Mouse (Mus musculus) spleen, postnatal 36 days (tissue): ENCODE data around the gene Hs3st4.

ENCODE experiments used
- DNase-seq, 2 experiments: peaks; one replicate each; pipeline ENCODE4 v3.0.0; 2022; ENCODE audit warnings: low spot score in 2 of 2, mixed read lengths in 1 of 2

Hs3st4 gene

DNA sequence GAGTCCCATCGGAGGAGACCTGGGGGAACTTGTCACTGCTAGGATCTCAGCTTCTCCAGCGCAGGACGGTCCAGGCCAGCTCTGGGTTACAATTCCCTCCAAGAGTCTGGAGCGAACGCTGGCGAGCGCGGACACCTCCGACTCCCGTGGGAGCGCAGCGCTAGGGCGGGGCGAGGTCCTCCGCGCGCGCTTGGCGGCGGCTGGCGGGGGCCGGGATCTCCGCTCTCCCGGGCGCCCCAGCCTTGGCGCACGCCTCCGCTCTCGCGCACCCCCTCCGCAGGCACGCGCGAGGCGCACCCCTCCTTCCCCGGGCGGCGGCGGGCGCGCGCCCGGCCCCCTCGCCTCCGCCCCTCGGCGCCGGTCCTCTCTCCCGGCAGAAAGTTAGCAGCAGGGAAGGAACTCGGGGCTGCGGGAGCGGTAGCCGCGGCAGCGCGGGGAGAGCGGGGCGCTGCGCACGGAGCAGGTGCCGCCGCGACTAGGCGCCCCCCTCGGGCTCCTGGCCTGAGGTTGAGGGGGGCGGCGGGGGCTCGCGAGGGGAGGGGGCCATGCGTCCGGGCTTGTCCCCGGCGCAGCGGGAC lies at the start of gene Hs3st4:
Hs3st4 (plus strand) TSS at position 409 of the 578 bp plus-strand sequence.
- no peak for DNase-seq

GRCm38 (mm10) chr7:123946836-123947235 lies 35.8 kb upstream of the Hs3st4 start:
- DNase-seq, result no peak

DNA sequence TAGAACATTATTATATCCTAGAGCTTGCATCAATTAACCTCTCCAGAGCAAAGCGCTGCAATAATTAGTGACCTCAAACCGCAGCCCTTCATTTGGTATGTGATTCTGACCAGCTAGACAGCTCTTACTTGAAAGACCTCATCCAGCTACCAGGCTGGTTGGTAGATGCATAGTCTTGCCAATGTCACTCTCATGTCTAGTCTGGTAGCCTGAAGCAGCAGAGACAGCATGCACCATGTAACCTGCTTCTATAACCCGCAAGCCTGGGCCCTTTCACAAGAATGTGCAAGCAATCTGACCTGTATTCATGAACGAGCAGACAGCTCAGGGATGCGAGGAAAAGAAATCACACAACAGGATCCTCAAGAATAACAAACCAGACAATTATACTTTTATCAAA lies 19.6 kb upstream of the Hs3st4 start:
- no peak for DNase-seq

GRCm38 (mm10) chr7:123964559-123965142 lies 18.0 kb upstream of the Hs3st4 start:
- no peak for DNase-seq

GRCm38 (mm10) chr7:123965515-123965914 lies 17.2 kb upstream of the Hs3st4 start:
- DNase-seq, result no peak

- no peak for DNase-seq
Measured at GRCm38 (mm10) chr7:123975441-123975840, 7.2 kb upstream of the Hs3st4 start.

DNA sequence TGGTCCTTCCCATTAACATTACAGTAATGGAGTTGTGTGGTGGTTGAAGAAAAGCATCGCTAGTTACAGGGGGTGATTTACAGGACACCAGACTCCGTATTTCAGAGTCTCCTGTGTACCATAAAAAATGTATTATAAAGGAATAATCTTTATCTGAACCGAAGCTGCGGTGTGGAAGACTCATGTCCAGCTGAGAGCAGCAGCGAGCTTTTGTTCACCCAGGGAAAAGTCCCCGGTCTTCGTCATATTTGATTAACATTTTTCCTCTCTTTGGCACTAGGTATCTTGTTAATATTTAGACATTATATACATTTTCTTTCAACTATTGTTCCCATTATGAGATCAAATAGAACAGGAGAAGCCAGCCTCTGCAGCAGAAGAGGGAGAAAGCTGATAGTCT lies 1.2 kb upstream of the Hs3st4 start:
- DNase-seq, result no peak

DNA sequence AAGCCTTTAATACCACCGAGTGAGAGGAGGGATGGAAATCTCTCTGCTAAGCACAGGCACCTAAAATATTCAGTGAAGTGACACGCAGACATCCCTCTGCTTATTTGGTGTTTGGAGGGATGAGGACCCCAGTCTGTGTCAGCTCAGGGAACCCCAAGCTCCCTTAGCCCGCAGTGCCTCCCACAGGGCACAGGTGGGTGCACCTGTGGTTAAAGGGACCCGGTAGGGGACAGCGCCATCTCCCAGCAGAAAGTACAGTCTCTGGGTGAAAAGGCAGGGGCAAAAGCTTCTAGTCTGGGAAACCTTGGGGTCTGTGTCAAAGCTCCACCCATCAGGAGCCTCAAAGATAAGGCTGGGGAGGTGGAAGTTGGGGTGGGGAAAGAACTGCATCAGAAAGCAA lies 659 bp upstream of the Hs3st4 start:
- DNase-seq, result no peak

GRCm38 (mm10) chr7:123983177-123984046 lies 743 bp downstream of the Hs3st4 start:
- DNase-seq, result no peak

GRCm38 (mm10) chr7:123992121-123992520 lies 9.5 kb downstream of the Hs3st4 start:
- no peak for DNase-seq

- no peak for DNase-seq
Measured at GRCm38 (mm10) chr7:123997266-123997665, 14.6 kb downstream of the Hs3st4 start.

GRCm38 (mm10) chr7:123998601-123999000 lies 15.9 kb downstream of the Hs3st4 start:
- no peak for DNase-seq

DNA sequence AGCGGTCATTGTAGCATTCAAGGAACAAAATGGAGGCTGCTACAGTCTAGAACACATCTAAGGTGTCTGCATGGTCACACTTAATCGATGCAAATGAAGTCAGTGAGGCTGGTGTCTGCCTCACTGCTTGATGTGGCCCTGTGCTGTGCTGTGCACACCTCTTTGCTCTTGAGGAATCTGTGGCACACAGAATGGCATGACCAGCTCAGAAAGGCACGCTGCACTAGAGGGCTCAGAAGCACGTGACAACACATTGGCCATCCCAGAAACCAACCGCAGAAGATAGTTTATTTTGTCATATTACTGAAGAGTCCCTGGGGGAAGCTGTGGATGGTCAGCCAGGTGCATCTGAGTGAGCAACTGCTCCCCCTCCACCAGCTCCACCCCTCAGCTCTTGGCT lies 44.2 kb downstream of the Hs3st4 start:
- no peak for DNase-seq

GRCm38 (mm10) chr7:124032236-124032635 lies 49.6 kb downstream of the Hs3st4 start:
- no peak for DNase-seq

- DNase-seq, result no peak
Measured at GRCm38 (mm10) chr7:124033332-124033731, 50.7 kb downstream of the Hs3st4 start.

DNA sequence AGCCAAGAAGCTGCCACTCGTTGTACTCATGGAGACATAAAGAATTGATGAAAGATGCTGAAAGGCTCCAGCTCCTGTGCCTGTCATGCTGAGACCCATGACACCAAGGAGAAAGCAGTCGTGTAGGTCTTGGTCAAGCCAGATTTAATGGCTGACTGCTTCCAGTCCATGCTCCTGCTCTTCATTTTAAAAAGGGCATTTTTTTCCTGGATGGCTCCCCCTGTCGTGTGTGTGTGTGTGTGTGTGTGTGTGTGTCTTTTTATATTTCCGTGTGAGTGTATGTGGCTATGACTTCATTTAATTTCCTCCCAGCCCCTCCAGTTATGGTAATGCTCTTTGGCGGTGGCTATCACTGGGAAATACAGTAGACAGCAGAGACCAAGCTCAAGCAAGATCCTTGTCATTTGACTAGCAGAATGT lies 54.6 kb downstream of the Hs3st4 start:
- no peak for DNase-seq

- DNase-seq, result no peak
Measured at GRCm38 (mm10) chr7:124039142-124039541, 56.5 kb downstream of the Hs3st4 start.

GRCm38 (mm10) chr7:124047382-124047781 lies 64.7 kb downstream of the Hs3st4 start:
- DNase-seq, result no peak

DNA sequence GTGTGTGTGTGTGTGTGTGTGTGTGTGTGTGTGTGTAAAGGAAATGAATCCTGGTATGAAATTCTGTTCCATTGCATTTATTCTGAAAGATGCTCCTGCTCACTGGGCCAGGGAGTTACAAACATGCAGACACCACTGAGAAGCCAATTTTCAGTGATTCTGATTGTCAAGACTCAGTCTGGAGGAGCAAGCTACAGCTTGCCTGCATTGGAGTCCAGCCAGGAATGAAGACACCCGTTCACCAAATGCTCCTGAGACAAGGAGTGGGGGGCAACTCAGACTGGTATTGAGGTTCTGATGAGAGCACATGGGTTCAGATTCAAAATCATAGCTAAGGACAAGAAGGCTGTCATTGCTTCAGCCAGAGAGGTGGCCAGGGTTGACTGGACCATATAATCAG lies 66.3 kb downstream of the Hs3st4 start:
- DNase-seq, result no peak

DNA sequence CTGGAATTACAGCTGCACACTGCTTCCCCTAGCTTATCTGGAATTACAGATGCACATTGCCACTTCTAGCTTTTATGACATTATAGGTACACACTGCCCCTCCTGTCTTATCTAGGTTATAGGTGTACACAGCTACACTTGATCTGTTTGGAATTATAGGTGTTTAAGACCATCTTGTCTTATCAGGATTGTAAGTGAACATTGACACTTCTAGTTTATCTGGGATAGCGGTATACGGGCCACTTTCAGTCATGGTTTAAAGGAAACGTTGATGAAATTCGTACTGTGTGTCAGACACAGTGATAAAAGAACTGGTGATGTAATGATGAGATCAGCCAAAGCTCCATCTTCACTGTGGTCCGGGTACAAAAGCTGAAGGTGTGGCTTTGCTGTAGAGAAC lies 67.8 kb downstream of the Hs3st4 start:
- DNase-seq, result no peak

- no peak for DNase-seq
Measured at GRCm38 (mm10) chr7:124083741-124084140, 101.1 kb downstream of the Hs3st4 start.

- no peak for DNase-seq
Measured at GRCm38 (mm10) chr7:124129019-124129418, 146.3 kb downstream of the Hs3st4 start.

DNA sequence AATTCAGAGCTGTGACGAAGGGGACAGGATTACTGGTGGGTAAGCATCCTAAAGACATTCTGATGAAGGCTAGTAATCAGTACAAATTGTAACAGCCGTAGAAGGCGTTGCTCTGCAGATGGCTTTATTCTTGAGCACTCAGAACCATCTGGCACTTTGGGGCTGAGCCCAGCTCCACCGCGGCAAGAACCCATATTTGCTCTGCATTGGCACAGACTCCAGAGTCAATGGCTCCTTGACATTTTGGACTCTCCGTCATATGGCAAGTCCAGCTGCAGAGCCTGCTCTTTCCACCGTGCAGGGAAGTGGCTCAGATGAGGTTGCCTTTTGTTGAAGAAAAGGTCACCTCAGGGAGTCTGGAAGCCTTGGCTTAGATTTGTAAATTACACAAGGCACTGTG lies 148.6 kb downstream of the Hs3st4 start:
- DNase-seq, result no peak
